Mouse (Mus musculus) cerebellum, adult 2 months (tissue): ENCODE measurements around the gene Ppp6r1. TPM values are rescaled to one million over a fixed set of nuclear protein-coding genes. Genes with fewer than 3 reads are reported as not detected.

Experiments
- DNase-seq, 2 experiments: peaks; one replicate each; pipeline ENCODE4 v3.0.0; 2021
- H3K27ac ChIP-seq: fragments of 200-500 bp; 2 replicates; pipeline ENCODE4 v1.5.1; 2012; ENCODE audit warnings: low read length, control low read depth, inconsistent platforms; ENCODE audit not compliant: insufficient read depth
- H3K27me3 ChIP-seq: fragments of 200-500 bp; 2 replicates; pipeline ENCODE4 v1.6.1; 2012; ENCODE audit warnings: inconsistent platforms, mild to moderate bottlenecking, low read length, moderate library complexity; ENCODE audit not compliant: control insufficient read depth, insufficient read depth
- H3K4me1 ChIP-seq: fragments of 200-500 bp; 2 replicates; pipeline ENCODE4 v1.6.1; 2011; ENCODE audit warnings: low read length; ENCODE audit not compliant: control insufficient read depth, insufficient read depth
- H3K4me3 ChIP-seq: fragments of 200-500 bp; replicated peaks from 2 replicates; pipeline ENCODE3; 2011; ENCODE audit warnings: mild to moderate bottlenecking, low read depth, low read length, control low read depth; ENCODE audit not compliant: insufficient read depth
- CTCF ChIP-seq: fragments of 200-500 bp; IDR thresholded peaks from 2 replicates; pipeline ENCODE4 v1.5.1; 2011; ENCODE audit warnings: low read depth, mild to moderate bottlenecking, control low read depth, low read length, moderate library complexity, borderline replicate concordance; ENCODE audit not compliant: insufficient read depth
- POLR2A ChIP-seq: fragments of 200-500 bp; IDR thresholded peaks from 2 replicates; pipeline ENCODE4 v1.6.1; 2011; ENCODE audit warnings: low read length, control low read depth, borderline replicate concordance; ENCODE audit not compliant: insufficient read depth
- WGBS: fragments of 180-500 bp; shearing (Covaris S2); methylation state at CpG from one replicate; pipeline ENCODE4 v1.1.7; 2018; 5-methylcytosine and 5-hydroxymethylcytosine counted together
- polyA plus RNA-seq: library from polyadenylated mRNA; depleted of rRNA; stranded (reverse); fragments of >200 nt; gene quantifications from 2 replicates; pipeline ENCODE4 v1.2.3, GENCODE M21; 2012; rRNA removed

The Ppp6r1 gene
- 130 and 136 TPM in 2 replicates for polyA plus RNA-seq

GRCm38 (mm10) chr7:4658912-4659551 is at the start of gene Ppp6r1:
Gene Ppp6r1 (minus strand): TSS chr7:4659019.
- TF ChIP-seq CTCF (peak; percentile 5; the same call in 1 of the 2 replicates), POLR2A (peak; percentile 75; the same call in 1 of the 2 replicates)
- Histone ChIP-seq H3K4me3 (peak within 1 kb of the TSS; percentile 70), H3K4me1 (no peaks in the 10 kb centered on the region; the same call in none of the 2 replicates), H3K27me3 (no peaks in the 10 kb centered on the region), H3K27ac (peak within 1 kb of the TSS; percentile 53)
- peak; percentile 97 to 99 for DNase-seq
- under 1% methylated on average over 54 of the region's 54 CpGs for WGBS

- Histone ChIP-seq H3K27me3 (no peaks in the 10 kb centered on the region), H3K27ac (no peak overlapping the region), H3K4me1 (no peaks in the 10 kb centered on the region), H3K4me3 (no peak overlapping the region)
- peak; percentile 55; the same call in 1 of the 2 replicates for TF ChIP-seq CTCF
- TF ChIP-seq POLR2A: no peak
- DNase-seq: peak in 1 of 2 experiments; percentile 52
- 38% methylated on average over 18 of the region's 18 CpGs for WGBS
These were observed 46.3 kb upstream of the Ppp6r1 start for GRCm38 (mm10) chr7:4705098-4705497.

GRCm38 (mm10) chr7:4703195-4703594 is 44.4 kb upstream of the Ppp6r1 start:
- H3K4me3 ChIP-seq: no peak overlapping the region
- TF ChIP-seq CTCF (no peak), POLR2A (no peak)
- no peak for DNase-seq
- 93% methylated on average over 7 of the region's 7 CpGs for WGBS
- no peaks in the 10 kb centered on the region for H3K27me3 ChIP-seq
- H3K4me1 ChIP-seq: no peaks in the 10 kb centered on the region
- no peak overlapping the region for H3K27ac ChIP-seq

- Histone ChIP-seq H3K27me3 (no peaks in the 10 kb centered on the region), H3K27ac (no peak overlapping the region), H3K4me3 (no peak overlapping the region), H3K4me1 (no peaks in the 10 kb centered on the region)
- TF ChIP-seq CTCF: no peak
- TF ChIP-seq POLR2A: no peak
- no peak for DNase-seq
- 49% methylated on average over 8 of the region's 8 CpGs for WGBS
These were observed 43.5 kb upstream of the Ppp6r1 start for GRCm38 (mm10) chr7:4702334-4702733.

- H3K27me3 ChIP-seq: no peaks in the 10 kb centered on the region
- WGBS: 54% methylated on average over 6 of the region's 6 CpGs
- TF ChIP-seq POLR2A (no peak), CTCF (no peak)
These were observed 34.2 kb upstream of the Ppp6r1 start for GRCm38 (mm10) chr7:4693004-4693403.

GRCm38 (mm10) chr7:4690951-4691653 is 32.3 kb upstream of the Ppp6r1 start:
- Histone ChIP-seq H3K27me3 (no peaks in the 10 kb centered on the region), H3K4me1 (no peaks in the 10 kb centered on the region), H3K4me3 (peak overlapping the region; percentile 70), H3K27ac (peak overlapping the region; percentile 27)
- TF ChIP-seq CTCF (no peak), POLR2A (no peak)
- WGBS: 2% methylated on average over 35 of the region's 35 CpGs
- peak; percentile 41 to 59 for DNase-seq

More at GRCm38 (mm10) chr7:4693004-4693403, 34.2 kb upstream of the Ppp6r1 start:
- no peak overlapping the region for H3K4me3 ChIP-seq
- DNase-seq: no peak
- H3K27ac ChIP-seq: no peak overlapping the region
- no peaks in the 10 kb centered on the region for H3K4me1 ChIP-seq

- H3K4me3 ChIP-seq: peak within 1 kb of the TSS; percentile 70
- DNase-seq: peak; percentile 87 to 89
- peak within 1 kb of the TSS; percentile 42 for H3K27ac ChIP-seq
- no peaks in the 10 kb centered on the region for H3K27me3 ChIP-seq
- TF ChIP-seq CTCF (no peak), POLR2A (peak; percentile 46; the same call in 1 of the 2 replicates)
- 1% methylated on average over 9 of the region's 18 CpGs for WGBS
- H3K4me1 ChIP-seq: no peaks in the 10 kb centered on the region
These were observed 31.6 kb upstream of the Ppp6r1 start, which contains the start of gene Brsk1 for GRCm38 (mm10) chr7:4690387-4690786. Gene Brsk1 (plus strand): TSS chr7:4690604.
